Mouse (Mus musculus) testis, postnatal 14 days (tissue): ENCODE measurements around the gene Sox5.

Experiments
- DNase-seq: peaks from one replicate; pipeline ENCODE4 v3.0.0; 2021; ENCODE audit warnings: low spot score

Gene Sox5

DNA sequence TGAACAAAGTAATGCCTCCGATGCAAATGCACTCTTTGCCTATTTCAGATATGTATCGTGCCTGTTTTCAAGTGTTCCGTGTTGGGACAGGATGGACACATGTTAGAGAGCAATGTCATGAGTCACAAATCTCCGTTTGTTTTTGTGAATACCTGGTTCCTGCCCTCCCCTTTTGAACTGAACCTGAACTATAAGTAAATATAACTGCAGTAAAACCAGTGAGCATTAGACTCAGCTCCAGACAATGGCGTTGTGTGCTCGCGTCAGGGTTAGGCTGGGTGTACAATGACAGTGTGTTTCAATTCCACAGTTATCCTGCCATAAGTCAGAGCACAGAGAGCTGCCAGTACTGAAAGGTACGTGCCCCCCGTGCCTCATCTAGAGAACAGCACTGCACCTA is 739.8 kb downstream of the Sox5 start:
- no peak for DNase-seq

DNA sequence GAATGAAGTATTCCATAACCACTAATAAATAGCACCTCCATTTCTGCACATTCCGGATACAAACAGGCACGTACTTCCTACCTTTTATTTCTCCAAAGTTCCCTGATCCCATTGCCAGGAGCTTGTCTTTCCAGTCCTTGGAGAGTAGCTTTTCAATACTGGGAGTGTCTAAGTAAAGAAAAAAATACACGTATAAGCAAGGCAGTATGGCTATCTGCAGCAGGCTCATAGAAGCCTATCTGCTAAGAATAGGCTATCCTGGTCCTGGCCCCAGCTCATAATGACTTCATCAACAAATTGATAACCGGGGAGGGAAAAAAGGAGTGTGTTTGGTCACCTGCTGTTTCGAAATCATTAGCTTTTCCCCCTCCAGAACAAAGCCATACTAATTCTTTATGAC is 740.6 kb downstream of the Sox5 start:
- no peak for DNase-seq

DNA sequence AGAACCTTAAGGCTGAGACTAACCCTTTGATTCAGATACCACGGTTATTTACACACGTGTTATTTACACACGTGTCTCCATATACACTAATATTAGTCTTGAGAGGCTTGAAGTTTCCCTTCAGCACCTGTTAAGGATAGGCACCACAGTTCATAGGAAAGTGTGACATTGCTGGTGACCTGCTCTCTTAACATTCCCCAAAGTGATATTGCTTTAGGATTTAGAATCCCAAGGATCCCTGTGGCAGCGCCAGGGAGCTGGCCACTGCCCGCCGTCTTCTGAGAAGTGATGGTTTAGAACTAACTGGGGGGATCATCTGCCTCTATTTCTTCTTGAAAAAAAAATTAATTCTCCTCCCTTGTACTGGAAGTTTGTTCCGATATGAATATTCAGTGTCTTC is 741.4 kb downstream of the Sox5 start:
- no peak for DNase-seq

DNA sequence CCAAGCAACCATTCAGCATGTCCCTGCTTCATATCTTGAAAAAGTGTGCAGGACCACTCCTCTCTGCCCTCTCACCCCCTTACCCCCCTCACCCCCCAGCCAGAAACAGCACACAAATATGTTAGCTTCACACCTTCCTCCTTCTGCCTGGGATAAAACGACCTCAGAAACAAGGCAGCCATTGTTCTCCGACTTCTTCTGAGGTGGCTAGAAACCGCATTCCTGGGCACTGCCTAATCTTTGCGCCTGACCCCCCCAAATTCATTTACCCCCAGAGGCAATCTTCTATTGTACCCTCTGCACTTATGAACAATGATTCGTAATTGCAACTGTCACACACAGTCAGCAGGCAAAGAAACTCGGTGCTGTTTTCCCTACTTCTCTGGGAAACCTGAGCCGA is 742.6 kb downstream of the Sox5 start:
- no peak for DNase-seq

DNA sequence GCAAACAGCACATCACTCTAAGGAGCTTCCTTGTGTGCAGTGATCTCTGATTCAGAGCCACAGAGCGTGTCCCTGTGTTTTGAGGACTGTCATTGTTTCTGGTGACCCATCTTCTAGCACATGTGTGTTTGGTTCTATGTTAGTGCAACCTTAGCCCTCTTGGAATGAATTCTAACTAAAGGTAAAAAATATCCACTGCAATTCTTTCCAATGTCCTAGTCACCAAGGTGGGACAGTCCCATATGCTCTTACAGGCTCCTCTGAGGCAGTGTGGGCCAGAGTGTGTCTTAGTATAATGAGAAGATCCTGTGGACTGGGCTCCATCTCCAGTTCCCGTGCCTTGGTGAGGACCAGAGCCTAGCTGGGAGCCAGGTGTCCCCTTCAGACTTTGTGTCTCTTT is 748.6 kb downstream of the Sox5 start:
- no peak for DNase-seq

DNA sequence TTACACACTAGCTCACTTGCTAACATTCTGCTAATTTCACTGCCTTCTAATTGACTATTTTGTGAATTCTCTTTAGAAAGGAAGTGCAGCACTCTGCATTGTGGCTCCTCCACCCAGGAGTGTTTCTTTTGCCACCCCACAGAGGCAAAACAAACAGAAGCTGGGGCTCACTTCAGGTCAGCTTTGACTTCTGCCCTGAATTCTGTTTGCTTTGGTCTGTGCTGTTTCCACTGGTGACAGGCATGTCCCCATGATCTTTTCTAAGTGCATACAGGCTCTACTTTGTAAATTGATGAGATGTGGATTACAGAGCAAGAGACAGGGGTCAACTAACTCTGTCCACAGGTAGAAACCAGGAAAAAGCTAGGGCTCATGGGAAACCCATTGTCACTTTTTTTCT is 764.8 kb downstream of the Sox5 start:
- no peak for DNase-seq

DNA sequence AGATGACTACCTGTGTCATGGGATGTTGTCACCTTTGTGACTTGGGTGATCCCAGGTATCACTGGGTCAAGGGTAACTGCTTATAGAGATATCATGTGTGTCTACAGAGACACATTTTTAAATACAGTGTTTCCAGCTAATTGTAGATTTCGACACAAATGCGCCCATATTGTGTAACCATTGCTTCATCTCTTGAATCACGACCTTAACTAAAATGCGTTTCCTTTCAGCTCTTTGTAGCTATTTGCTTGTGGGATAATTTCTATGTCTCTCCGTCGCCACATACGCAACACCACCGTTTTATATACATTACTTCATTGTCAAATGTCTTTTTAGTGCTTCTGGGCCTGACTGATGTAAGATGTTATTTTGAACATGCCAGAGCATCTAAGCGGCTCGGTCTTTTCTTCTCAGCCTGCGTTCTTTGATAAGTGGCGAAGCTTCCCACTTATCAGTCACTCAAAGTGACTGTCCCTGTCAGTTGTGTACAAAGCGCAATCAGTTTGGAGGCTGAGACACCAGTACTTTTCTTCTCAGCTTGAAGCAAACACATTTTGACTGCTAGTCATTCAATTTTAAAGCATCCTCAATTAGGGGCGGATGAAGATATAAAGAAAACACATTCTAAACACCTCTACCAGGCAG is 769.8 kb downstream of the Sox5 start:
- DNase-seq = no peak

DNA sequence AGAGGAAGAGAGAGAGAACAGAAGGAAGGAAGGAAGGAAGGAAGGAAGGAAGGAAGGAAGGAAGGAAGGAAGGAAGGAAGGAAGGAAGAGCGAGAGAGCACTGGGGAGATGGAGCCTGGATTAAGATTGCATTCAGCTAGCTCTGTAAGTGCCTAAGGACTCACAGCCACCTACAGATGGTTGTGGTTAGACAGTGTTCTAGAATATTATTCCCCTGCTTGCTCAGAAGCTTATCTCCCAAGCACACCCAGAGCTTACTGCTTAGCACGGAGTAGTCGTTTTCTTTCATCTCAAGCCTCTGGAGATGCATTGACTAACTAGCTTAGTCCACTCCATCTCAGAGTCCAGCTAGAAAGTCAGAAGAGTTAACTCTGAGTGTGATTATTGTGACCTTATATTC is 770.8 kb downstream of the Sox5 start:
- no peak for DNase-seq

DNA sequence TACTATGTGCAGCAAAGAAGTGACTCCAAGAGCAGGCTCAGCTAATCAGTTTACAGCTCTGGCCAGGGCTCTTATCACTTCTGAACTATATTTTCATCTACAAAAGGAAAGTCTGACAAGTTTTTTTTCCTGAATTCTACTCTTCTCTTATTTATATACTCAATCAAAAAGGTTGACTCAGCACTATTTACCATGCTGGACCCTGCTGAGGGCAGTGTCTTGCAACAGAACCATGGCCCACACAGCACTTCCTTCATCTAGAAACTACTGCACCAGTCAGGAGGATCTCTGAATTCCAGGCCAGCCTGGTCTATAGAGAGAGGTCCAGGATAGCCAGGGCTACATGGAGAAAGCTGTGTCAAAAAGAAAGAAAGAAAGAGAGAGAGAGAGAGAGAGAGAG is 771.5 kb downstream of the Sox5 start:
- DNase-seq = no peak

DNA sequence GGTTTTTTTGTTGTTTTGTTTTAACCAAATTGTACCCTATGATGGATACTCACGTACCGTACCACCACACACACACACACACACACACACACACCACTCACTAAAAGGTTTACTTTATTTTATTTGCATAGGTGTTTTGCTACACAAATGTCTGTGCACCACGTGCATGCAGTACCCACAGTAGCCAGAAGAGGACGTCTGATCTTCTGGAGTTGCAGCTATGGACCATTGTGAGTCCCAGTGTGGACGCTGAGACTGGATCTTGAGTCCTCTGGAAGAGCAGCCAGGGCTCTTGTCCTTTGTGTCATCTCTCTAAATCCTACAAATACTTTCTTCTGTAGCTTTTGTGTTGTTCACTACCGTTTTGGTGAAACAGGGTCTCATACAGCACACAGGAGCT is 776.6 kb downstream of the Sox5 start:
- no peak for DNase-seq

DNA sequence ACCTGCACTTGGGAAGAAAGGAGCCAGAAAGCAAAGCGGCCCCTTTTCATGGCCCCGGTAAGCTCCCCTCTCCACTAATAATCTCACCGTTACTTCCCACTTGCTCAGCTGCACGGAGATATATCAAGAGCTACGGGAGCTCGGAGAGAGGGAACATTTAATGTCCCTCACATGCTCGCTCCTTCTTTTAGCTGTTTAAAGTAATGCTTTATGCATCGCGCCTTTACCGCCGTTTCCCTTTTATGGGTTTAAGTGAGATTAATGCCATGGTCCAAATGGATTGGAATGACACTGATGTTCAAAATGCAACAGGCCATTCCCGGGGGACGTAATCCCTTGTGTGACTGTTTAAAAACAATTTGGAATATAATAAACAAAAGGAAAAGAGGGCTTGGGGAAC is 783.6 kb downstream of the Sox5 start:
- DNase-seq = no peak

DNA sequence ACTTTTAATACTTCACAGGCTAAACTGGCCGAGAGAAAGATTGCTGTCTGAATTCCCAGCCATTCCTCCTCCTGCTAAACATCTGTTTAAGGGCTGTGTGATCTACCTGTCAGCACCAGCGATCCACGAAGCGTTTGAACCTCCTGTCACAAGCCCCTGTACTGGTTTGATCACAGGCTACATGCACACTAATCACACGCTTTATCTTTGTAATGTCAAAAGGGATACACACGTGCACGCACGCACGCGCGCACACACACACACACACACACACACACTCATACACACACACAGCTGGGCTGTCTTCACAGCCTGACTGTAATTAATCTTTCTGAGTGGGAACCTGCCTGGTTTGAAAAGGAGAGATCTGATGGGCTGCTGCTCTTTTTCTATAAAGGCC is 784.2 kb downstream of the Sox5 start:
- no peak for DNase-seq

DNA sequence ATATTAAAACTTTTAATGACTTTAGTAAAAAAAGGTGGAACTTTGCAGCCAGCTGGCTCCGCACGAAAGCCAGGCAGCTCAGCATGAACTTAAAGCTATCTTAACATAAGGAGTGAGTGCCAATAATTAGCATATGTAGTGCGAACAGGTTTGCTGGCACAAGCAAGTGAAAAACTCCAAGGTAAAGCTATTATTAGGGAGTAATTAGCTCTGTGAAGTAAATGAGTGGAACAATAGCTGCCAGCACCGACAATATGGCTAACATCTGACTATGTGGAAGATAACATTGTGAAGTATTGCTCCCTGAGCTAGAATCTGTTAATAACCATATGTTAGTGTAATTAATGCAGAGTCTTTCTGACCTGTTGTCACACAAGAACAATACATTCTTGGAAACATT is 786.7 kb downstream of the Sox5 start:
- no peak for DNase-seq

DNA sequence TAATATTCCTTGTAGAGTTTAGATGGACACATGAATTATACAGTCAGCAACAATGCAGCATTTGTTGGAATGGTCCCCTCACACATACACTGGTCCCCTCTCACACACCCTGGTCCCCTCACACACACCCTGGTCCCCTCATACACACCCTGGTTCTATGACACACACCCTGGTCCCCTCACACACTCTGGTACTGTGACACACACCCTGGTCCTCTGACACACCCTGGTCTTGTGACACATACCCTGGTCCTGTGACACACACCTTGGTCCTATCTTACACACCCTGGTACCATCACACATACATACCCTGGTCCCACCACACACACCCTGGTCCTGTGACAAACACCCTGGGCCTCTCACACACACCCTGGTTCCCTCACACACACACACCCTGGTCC is 794.2 kb downstream of the Sox5 start:
- no peak for DNase-seq

DNA sequence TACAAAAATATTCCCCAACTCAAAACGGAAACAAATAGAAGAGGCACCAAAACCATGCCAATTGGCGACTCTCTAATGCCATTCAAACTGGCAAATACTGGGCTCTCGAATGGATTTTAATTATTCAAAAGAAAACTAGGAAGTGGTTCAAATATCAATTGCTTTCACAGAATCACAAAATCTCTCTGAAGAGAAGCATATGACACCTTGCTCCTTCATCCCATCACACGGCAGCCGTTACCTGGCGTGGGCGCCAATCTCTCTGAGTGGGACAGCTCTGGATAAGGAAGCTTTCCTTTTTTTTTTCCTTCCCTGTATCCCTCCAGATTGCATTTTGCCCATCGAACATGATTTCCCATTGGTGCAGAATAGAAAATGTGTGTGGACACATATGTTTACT is 801.6 kb downstream of the Sox5 start:
- no peak for DNase-seq

DNA sequence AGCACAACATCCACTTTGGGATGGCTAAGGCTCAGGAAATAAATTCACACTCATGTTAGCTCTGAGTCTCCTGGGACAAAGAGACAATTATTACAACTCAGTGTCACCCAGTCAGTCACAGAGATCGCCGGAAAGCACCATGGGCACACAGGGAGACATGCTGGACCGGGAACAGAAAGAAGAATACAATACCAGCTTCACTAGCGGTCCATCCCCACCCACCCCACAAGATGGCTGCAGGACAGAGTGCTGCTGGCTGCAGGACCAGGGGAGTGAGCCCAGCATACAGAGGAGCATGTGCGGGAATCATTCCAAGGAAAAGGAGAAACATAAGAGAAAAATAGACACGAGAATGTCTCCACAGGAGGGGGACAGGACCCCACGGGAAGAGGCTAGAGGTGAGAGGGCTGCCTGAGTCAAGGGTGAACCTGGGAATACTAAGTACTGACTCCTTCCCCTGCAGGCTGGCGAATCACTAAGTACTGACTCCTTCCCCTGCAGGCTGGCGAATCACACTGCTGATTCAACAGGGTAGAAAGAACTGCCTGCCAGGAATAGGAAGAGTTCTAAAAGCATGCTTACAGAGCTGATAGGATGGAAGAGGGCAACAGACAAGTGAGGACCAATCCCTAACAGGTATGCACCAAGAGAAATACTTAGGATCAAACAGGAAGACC is 813.9 kb downstream of the Sox5 start:
- DNase-seq = no peak

DNA sequence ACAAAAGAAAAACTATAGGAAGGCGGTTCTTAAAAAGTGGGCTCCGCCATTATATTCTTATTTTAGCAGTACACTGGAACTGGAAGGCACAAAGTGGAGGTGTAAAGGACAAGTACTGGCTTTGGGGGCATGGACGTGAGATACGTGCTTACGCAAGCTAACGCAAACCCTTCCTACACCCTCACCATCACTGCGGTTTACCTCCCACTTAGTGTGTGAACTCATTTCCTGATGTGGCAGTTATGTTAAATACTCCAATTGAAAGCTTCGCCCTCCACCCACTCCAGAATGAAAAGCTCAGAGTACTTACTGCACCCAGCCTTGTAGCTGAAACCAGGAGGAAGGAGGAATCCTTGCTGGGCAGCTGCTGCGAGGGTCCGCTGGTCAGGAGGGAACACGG is 821.3 kb downstream of the Sox5 start:
- DNase-seq = no peak

DNA sequence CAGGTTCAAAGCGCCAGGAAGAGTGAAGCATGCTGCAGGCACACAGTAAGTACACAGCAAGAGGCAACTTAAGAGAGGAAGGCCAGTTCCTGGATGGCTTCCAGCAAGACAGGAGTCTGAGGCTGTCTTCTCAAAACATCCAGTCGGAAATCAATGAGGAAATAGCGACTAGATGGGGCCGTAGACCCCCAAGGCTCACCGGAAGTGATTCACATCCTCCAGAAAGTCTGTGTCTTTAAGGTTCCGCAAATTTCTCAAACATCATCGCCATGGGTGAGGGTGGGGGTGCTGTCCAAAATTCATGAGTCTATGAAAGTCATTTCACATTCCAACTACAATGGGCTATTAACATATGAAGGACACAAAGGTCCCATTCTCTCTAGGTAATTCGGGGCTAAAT is 821.7 kb downstream of the Sox5 start:
- DNase-seq = no peak

DNA sequence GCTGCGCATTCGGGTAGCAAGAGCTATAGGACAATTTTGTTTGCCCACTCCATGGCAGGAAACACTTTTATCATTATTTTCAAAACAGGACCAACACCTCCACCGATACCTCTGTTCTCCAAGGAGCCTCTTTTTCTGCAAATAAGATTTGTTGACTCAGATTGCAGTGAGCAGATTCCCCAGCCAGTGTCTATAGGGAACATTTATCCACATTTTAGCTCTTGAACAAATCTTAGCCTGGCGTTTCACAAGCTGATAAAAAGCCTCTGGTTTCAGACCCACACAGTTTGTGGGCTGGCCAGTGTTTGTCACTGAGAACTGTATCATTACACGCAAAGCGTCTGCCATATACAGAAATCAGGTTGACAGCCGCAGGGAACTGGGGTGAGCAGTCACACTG is 823.4 kb downstream of the Sox5 start:
- no peak for DNase-seq

DNA sequence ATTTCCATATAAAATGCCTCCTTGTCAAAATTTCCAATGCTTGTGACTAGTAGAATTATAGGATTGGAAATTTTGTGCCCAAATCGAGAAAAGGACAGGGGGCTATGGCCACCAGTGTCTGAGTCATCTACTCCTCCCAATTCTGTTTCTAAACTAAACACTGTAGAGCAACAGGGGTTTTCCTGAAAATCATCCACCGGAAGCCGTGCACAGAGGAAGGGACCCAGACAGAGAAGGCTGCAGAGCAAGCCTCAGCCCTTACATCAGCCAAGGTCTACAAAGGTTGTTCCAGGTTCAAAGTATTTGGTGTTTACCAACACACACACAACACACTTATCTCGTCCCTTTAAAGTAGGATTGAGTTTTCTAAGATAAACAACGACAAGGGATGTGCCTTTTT is 824.7 kb downstream of the Sox5 start:
- DNase-seq = no peak

DNA sequence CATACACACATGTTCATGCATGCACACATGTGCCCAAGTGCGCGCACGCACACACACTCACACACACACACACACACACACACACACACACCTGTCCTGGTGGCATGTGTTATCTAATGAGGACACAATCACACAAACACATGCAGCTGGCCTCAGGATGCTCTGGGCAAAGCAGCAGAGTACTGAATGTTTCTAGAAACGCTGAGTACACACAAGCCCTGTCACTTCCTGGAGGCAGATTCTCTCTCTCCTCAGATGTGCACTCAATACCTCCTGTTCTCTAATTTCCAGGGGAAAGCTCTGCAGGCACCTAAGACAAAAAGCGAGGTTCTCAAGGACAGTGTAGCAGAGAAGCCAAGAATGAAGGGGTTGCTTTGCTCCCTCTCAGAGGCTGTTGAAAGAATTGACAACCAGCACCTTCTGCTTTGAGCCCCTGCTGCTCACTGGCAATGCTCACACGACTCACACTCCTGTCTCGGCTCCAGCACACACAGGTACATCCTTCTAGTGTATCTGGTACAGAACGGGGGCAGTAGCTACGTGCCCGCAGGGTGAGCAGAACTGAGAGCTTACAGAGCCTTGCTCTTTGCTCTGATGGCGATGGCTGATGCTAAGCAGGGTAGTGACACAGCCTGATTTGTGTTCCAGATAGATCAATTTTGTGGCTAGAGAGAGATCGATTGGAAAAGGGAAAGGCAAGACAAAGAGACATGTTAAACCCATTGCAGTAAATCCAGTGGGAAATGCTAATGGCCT is 833.0 kb downstream of the Sox5 start:
- no peak for DNase-seq

DNA sequence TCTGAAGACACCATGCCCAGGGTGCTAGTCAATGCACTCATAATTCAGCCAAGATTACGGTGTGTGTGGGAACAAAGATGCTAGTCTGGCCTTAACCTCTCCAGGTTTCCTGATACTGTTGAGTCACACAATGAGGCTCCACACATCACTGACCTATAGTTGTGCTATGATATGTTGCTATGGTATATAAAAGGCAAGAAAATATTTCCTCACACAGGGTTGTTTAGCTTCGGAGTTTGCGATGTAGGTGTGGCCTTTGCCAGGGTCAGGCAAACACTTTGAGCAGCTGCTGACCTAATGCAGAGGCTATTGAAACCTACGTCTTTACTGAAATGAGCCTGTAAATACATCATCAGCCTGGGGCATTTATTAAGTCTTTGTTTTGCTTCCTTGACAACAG is 833.7 kb downstream of the Sox5 start:
- DNase-seq = no peak

DNA sequence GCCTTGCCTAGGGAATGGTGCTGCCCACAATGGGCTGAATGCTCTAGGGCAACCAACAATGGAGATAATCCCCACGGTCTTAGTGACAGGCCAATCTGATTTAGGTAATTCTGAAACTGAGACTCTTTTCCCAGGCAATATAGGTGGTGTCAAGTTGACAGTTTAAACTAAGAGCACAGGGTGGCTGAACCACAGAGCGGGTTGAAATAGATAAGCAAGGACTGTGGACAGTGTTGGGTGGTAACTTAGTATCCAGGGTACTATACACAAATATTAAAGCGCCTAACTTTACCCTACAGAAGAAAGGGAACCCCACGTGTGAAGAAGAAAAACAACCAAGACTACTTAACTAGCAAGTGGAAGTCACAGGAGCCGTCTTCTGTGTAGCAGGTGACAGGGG is 838.7 kb downstream of the Sox5 start:
- no peak for DNase-seq
